Mouse (Mus musculus) CH12.LX (cell line): ENCODE measurements at regions not wholly inside any gene's neighbourhood (a gene's known extent, or its start where the extent isn't known, plus 50 kb on each side); places are given as distances from the start of the nearest gene placed in this dataset.

Experiments
- CHD2 ChIP-seq: IDR thresholded peaks from 2 replicates; pipeline ENCODE4 v1.6.1; 2011; ENCODE audit warnings: low read length, improper control_type of control experiment
- CTCF ChIP-seq, 2 experiments: IDR thresholded peaks in 1 of 2; conservative IDR thresholded peaks in 1 of 2; 2 replicates each; pipeline ENCODE4 v1.5.1; 2011 to 2012; ENCODE audit warnings: low read depth in 2 of 2, low read length in 2 of 2, improper control_type of control experiment in 1 of 2, inconsistent platforms in 1 of 2, mild to moderate bottlenecking in 1 of 2, moderate library complexity in 1 of 2
- EP300 ChIP-seq: IDR thresholded peaks from 2 replicates; pipeline ENCODE4 v1.6.1; 2011; ENCODE audit warnings: low read length, improper control_type of control experiment
- JUND ChIP-seq: conservative IDR thresholded peaks from 2 replicates; pipeline ENCODE4 v1.6.1; 2011; ENCODE audit warnings: low read depth, low read length, improper control_type of control experiment
- MAZ ChIP-seq: IDR thresholded peaks from 2 replicates; pipeline ENCODE4 v1.6.1; 2012; ENCODE audit warnings: low read depth, mild to moderate bottlenecking, inconsistent platforms, low read length, improper control_type of control experiment, moderate library complexity
- POLR2A ChIP-seq: IDR thresholded peaks from 2 replicates; pipeline ENCODE4 v1.6.1; 2011; ENCODE audit warnings: low read depth, mild to moderate bottlenecking, improper control_type of control experiment, low read length
- TCF12 ChIP-seq: IDR thresholded peaks from 2 replicates; pipeline ENCODE4 v1.6.1; 2014; ENCODE audit warnings: low read depth, mild to moderate bottlenecking, inconsistent platforms, low read length, improper control_type of control experiment
- USF2 ChIP-seq: conservative IDR thresholded peaks from 2 replicates; pipeline ENCODE4 v1.6.1; 2011; ENCODE audit warnings: low read depth, low read length, improper control_type of control experiment

- no peak for TF ChIP-seq CTCF (conservative IDR thresholded peaks at IDR 0.05 in 1 of 2, IDR thresholded peaks at IDR 0.05 in 1 of 2; ENCODE audit: low read depth in 2 of 2, low read length in 2 of 2)
- TF ChIP-seq POLR2A = no peak
- TF ChIP-seq JUND = no peak
- no peak for TF ChIP-seq MAZ
- no peak for TF ChIP-seq CHD2
- no peak for TF ChIP-seq USF2
- TF ChIP-seq EP300 = no peak
- no peak for TF ChIP-seq TCF12
Measured at GRCm38 (mm10) chr12:29335839-29336469, 192.2 kb upstream of the Myt1l start.
